Mouse (Mus musculus): ENCODE results near the gene Prkar1a. TPM values are rescaled to one million over a fixed set of nuclear protein-coding genes. Genes with fewer than 3 reads are reported as not detected.

The Prkar1a gene
- polyA plus RNA-seq, 1 experiment = 415 TPM

- H3K4me3 ChIP-seq (ENCODE audit: insufficient read depth, low read length) = no peak overlapping the region
- no peak for TF ChIP-seq CTCF (IDR thresholded peaks at IDR 0.05; ENCODE audit: extremely low read depth, insufficient read depth, low read length)
- TF ChIP-seq POLR2A (IDR thresholded peaks at IDR 0.05; ENCODE audit: extremely low read depth, insufficient read depth, low read length) = no peak
- H3K27ac ChIP-seq (ENCODE audit: insufficient read depth, low read length) = no peak overlapping the region
- peaks cover 2% of the 10 kb centered on the region; the same call in 1 of the 2 replicates for H3K4me1 ChIP-seq (ENCODE audit: control insufficient read depth, insufficient read depth, low read length)
Measured at GRCm38 (mm10) chr11:109708786-109709185, 59.6 kb downstream of the Prkar1a start.

- H3K4me1 ChIP-seq (ENCODE audit: control insufficient read depth, insufficient read depth, low read length) = peaks cover 2% of the 10 kb centered on the region; the same call in 1 of the 2 replicates
- no peak overlapping the region for H3K27ac ChIP-seq (ENCODE audit: insufficient read depth, low read length)
- no peak overlapping the region for H3K4me3 ChIP-seq (ENCODE audit: insufficient read depth, low read length)
- no peak for TF ChIP-seq POLR2A (IDR thresholded peaks at IDR 0.05; ENCODE audit: extremely low read depth, insufficient read depth, low read length)
- no peak for TF ChIP-seq CTCF (IDR thresholded peaks at IDR 0.05; ENCODE audit: extremely low read depth, insufficient read depth, low read length)
Measured at GRCm38 (mm10) chr11:109709501-109709900, 60.3 kb downstream of the Prkar1a start.

- no peak for TF ChIP-seq CTCF (IDR thresholded peaks at IDR 0.05; ENCODE audit: extremely low read depth, insufficient read depth, low read length)
- TF ChIP-seq POLR2A (IDR thresholded peaks at IDR 0.05; ENCODE audit: extremely low read depth, insufficient read depth, low read length) = no peak
- Histone ChIP-seq H3K27ac (ENCODE audit: insufficient read depth, low read length) (no peak overlapping the region), H3K4me3 (ENCODE audit: insufficient read depth, low read length) (no peak overlapping the region), H3K4me1 (ENCODE audit: control insufficient read depth, insufficient read depth, low read length) (peaks cover 11% of the 10 kb centered on the region)
Measured at GRCm38 (mm10) chr11:109714341-109715247, 65.4 kb downstream of the Prkar1a start.

GRCm38 (mm10) chr11:109715311-109715781, 66.1 kb downstream of the Prkar1a start:
- H3K4me1 ChIP-seq (ENCODE audit: control insufficient read depth, insufficient read depth, low read length) = peaks cover 11% of the 10 kb centered on the region
- no peak overlapping the region for H3K27ac ChIP-seq (ENCODE audit: insufficient read depth, low read length)
- no peak for TF ChIP-seq POLR2A (IDR thresholded peaks at IDR 0.05; ENCODE audit: extremely low read depth, insufficient read depth, low read length)
- TF ChIP-seq CTCF (IDR thresholded peaks at IDR 0.05; ENCODE audit: extremely low read depth, insufficient read depth, low read length) = no peak
- no peak overlapping the region for H3K4me3 ChIP-seq (ENCODE audit: insufficient read depth, low read length)

- H3K27ac ChIP-seq (ENCODE audit: insufficient read depth, low read length) = peak overlapping the region; percentile 15
- no peak overlapping the region for H3K4me3 ChIP-seq (ENCODE audit: insufficient read depth, low read length)
- peaks cover 11% of the 10 kb centered on the region for H3K4me1 ChIP-seq (ENCODE audit: control insufficient read depth, insufficient read depth, low read length)
- TF ChIP-seq POLR2A (IDR thresholded peaks at IDR 0.05; ENCODE audit: extremely low read depth, insufficient read depth, low read length) = no peak
- TF ChIP-seq CTCF (IDR thresholded peaks at IDR 0.05; ENCODE audit: extremely low read depth, insufficient read depth, low read length) = no peak
Measured at GRCm38 (mm10) chr11:109716981-109717380, 67.8 kb downstream of the Prkar1a start.

GRCm38 (mm10) chr11:109717448-109717847, 68.2 kb downstream of the Prkar1a start:
- TF ChIP-seq CTCF (IDR thresholded peaks at IDR 0.05; ENCODE audit: extremely low read depth, insufficient read depth, low read length) = no peak
- TF ChIP-seq POLR2A (IDR thresholded peaks at IDR 0.05; ENCODE audit: extremely low read depth, insufficient read depth, low read length) = no peak
- peak overlapping the region; percentile 15 for H3K27ac ChIP-seq (ENCODE audit: insufficient read depth, low read length)
- no peak overlapping the region for H3K4me3 ChIP-seq (ENCODE audit: insufficient read depth, low read length)
- peaks cover 11% of the 10 kb centered on the region for H3K4me1 ChIP-seq (ENCODE audit: control insufficient read depth, insufficient read depth, low read length)

GRCm38 (mm10) chr11:109717966-109718895, 69.0 kb downstream of the Prkar1a start:
- TF ChIP-seq POLR2A (IDR thresholded peaks at IDR 0.05; ENCODE audit: extremely low read depth, insufficient read depth, low read length) = no peak
- no peak for TF ChIP-seq CTCF (IDR thresholded peaks at IDR 0.05; ENCODE audit: extremely low read depth, insufficient read depth, low read length)
- H3K4me1 ChIP-seq (ENCODE audit: control insufficient read depth, insufficient read depth, low read length) = peaks cover 10% of the 10 kb centered on the region

More at GRCm38 (mm10) chr11:109717966-109718895, 69.0 kb downstream of the Prkar1a start:
- Histone ChIP-seq H3K4me3 (ENCODE audit: insufficient read depth, low read length) (no peak overlapping the region; the same call in 1 of the 2 replicates), H3K27ac (ENCODE audit: insufficient read depth, low read length) (peak overlapping the region; percentile 15)

Other genes with a start within 250 kb of the Prkar1a start
- gene 9930022D16Rik, start 235.5 kb upstream of the Prkar1a start, polyA plus RNA-seq (2012; rRNA removed) = 0.04 and 0.06 TPM in 2 replicates
- gene Amz2, start 223.5 kb upstream of the Prkar1a start, polyA plus RNA-seq (2012; rRNA removed) = 59.5 and 65.9 TPM in 2 replicates
- gene Arsg, start 176.0 kb upstream of the Prkar1a start, polyA plus RNA-seq (2012; rRNA removed) = 23.2 and 26.8 TPM in 2 replicates
- 7.2 and 7.8 TPM in 2 replicates for gene Slc16a6, start 175.8 kb upstream of the Prkar1a start, polyA plus RNA-seq (2012; rRNA removed)
- 19.6 and 20.2 TPM in 2 replicates for gene Wipi1, start 37.4 kb upstream of the Prkar1a start, polyA plus RNA-seq (2012; rRNA removed)
- 22.5 and 24.6 TPM in 2 replicates for gene Fam20a, start 72.9 kb downstream of the Prkar1a start, polyA plus RNA-seq (2012; rRNA removed)
- gene 1700012B07Rik, start 178.6 kb downstream of the Prkar1a start, polyA plus RNA-seq (2012; rRNA removed) = not detected in 2 replicates